Mouse (Mus musculus) liver, postnatal 0 days (tissue): ENCODE data around the gene Fosb. TPM values are rescaled to one million over a fixed set of nuclear protein-coding genes. Genes with fewer than 3 reads are reported as not detected.

Experiments
- ATAC-seq: fragments of 200-750 bp; cut with Nextera tagmentation; 2 replicates; pipeline ENCODE4 v1.8.0; 2017; ENCODE audit warnings: mild to moderate bottlenecking, moderate library complexity
- DNase-seq: peaks from one replicate; pipeline ENCODE4 v3.0.0-alpha.2; 2016
- H3K27ac ChIP-seq: fragments of 300-500 bp; sonication (generic); 2 replicates; pipeline ENCODE4 v1.5.1; 2014; ENCODE audit warnings: antibody characterized with exemption, moderate library complexity, mild to moderate bottlenecking, low read depth
- H3K27me3 ChIP-seq: fragments of 300-500 bp; sonication (generic); 2 replicates; pipeline ENCODE4 v1.6.1; 2014; ENCODE audit warnings: low read length, control low read depth, mixed read lengths; ENCODE audit not compliant: insufficient read depth
- H3K36me3 ChIP-seq: fragments of 300-500 bp; sonication (generic); replicated peaks from 2 replicates; pipeline ENCODE4 v1.6.1; 2014; ENCODE audit warnings: mild to moderate bottlenecking, control low read depth, low read length, moderate library complexity, mixed read lengths; ENCODE audit not compliant: insufficient read depth
- H3K4me1 ChIP-seq: fragments of 300-500 bp; sonication (generic); 2 replicates; pipeline ENCODE4 v1.6.1; 2014; ENCODE audit warnings: antibody characterized with exemption, mild to moderate bottlenecking, control low read depth; ENCODE audit not compliant: insufficient read depth
- H3K4me2 ChIP-seq: fragments of 300-500 bp; sonication (generic); 2 replicates; pipeline ENCODE4 v1.6.1; 2014; ENCODE audit warnings: low read depth, mild to moderate bottlenecking, low read length, moderate library complexity, mixed read lengths
- H3K4me3 ChIP-seq: fragments of 300-500 bp; sonication (generic); 2 replicates; pipeline ENCODE4 v1.5.1; 2014; ENCODE audit warnings: low read depth, low read length
- H3K9ac ChIP-seq: fragments of 300-500 bp; sonication (generic); replicated peaks from 2 replicates; pipeline ENCODE4 v1.6.1; 2014; ENCODE audit warnings: mild to moderate bottlenecking, moderate library complexity
- H3K9me3 ChIP-seq: fragments of 300-500 bp; sonication (generic); 2 replicates; pipeline ENCODE4 v1.6.1; 2016; ENCODE audit warnings: mild to moderate bottlenecking, control low read depth, low read length, mixed read lengths
- CTCF ChIP-seq: sonication (generic); IDR thresholded peaks from 2 replicates; pipeline ENCODE4 v1.5.1; 2016; ENCODE audit warnings: antibody characterized with exemption, low read depth
- EP300 ChIP-seq: IDR thresholded peaks from 2 replicates; pipeline ENCODE4 v1.6.1; 2016; ENCODE audit warnings: antibody characterized with exemption, low read depth, mild to moderate bottlenecking
- WGBS: fragments of 180-500 bp; shearing (Covaris S2); extraction: QIAGEN DNeasy Blood & Tissue Kit; methylation state at CpG from one replicate; pipeline ENCODE4 v1.1.7; 2014; ENCODE audit not compliant: insufficient replicate concordance; 5-methylcytosine and 5-hydroxymethylcytosine counted together
- polyA plus RNA-seq: library from polyadenylated mRNA; unstranded; fragments of >200 nt; fragmentation: Nextera tagmentation; extraction: Ambion mirVana; gene quantifications from 2 replicates; pipeline ENCODE4 v1.2.1, GENCODE M21; 2015

Gene Fosb
- polyA plus RNA-seq, 1 experiment from 2014 or later: 0.06 TPM

DNA sequence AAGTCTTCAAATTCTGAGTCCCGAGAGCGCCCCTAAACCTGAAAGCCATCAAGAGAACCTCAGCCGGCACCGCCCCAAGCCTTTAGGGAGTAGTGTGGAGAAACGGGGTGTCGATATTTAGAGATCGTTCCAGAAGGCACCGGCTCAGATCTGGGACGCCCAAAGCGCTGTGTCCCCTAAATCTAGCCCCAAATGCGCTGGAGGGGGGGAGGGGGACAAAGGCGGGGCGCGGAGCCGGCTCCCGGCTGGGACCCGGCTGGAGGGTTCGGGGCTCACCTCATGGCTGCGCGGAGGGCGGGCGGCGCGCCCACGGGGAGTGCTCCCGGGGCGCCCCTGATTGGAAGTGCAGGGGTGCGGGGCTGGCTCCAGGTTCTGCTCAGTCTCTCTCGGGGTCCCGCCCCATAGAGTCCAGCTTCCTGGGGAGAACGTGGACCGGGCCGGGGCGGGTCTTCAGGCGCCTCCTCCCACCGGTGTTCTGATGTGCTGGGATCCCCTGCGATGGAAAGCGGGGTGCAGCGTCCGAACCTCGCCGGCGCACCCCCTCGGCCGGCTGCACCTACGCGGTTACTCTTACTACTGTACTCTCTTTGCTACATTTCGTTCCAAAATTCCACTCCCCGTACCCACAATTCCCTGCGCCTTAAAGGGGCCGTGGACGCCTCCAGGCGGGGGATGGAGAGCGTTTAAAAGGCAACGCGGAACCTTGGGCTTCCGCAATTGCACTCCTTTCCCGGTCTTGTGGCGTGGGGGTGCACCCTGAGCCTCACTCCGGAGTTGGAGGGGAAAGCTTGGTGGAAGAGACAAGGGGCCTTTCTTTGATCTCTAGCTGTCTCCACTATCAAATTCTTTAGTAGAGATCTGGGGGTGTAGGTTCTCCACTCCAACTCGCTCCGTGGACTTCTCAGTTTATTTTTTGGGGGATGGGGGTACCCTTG is 38.3 kb downstream of the Fosb start, which contains the start of gene Vasp:
TSS of gene Vasp (minus strand) at position 580 of the 935 bp plus-strand sequence.
- peak within 1 kb of the TSS; percentile 90 for H3K9ac ChIP-seq
- H3K36me3 ChIP-seq: no peaks in the 10 kb centered on the region
- WGBS: 2% methylated on average over 59 of the region's 62 CpGs
- H3K4me2 ChIP-seq: peak within 1 kb of the TSS; percentile 99
- H3K4me3 ChIP-seq: peak within 1 kb of the TSS; percentile 96
- ATAC-seq: peak; percentile 76
- TF ChIP-seq CTCF (peak; percentile 27), EP300 (no peak; the same call in 1 of the 2 replicates)
- peak; percentile 87 for DNase-seq
- H3K4me1 ChIP-seq: peaks cover 29% of the 10 kb centered on the region
- H3K27me3 ChIP-seq: no peaks in the 10 kb centered on the region
- H3K27ac ChIP-seq: peak within 1 kb of the TSS; percentile 94
- H3K9me3 ChIP-seq: no peaks in the 10 kb centered on the region

DNA sequence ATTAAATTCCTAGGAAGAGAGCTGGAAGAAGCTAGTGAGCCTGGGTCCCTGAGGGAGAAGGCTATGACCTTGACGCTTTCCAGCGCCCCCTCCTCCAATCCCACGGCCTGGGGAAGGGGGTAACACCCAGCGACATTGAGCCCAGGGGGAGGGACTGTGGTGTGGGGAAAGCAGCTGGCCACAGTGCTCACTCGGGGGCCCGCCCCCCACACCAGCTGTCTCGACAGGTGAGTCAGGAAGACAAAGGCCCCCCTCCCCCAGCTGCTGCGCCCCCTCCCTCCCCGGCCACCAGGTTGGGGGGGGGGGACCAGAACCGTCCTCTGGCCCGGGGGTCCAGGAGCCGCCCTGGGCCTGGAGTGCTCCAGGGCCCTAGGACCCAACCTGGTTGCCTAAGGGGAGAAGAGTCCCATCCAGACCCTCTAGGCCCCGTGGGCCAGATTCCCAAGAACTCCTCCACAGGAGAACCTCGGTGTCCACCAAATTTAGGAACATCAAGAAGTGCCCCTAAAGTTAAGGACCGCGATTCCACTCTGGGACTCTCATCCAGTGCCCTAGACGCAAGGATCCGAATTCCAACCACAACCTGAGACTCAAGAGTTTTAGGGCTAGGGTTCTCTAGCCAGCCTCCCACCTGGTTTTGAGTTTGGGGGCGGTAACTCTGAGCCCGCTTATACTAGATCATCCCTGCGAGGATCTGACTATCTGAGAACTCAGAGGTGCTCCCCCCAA is 39.2 kb downstream of the Fosb start:
- H3K27me3 ChIP-seq: no peaks in the 10 kb centered on the region
- no peaks in the 10 kb centered on the region for H3K9me3 ChIP-seq
- H3K36me3 ChIP-seq: 0 out of 2 replicates have a peak, but pooled peaks cover under 1% of the 10 kb centered on the region
- peak overlapping the region; percentile 90 for H3K9ac ChIP-seq
- WGBS: 2% methylated on average over 18 of the region's 21 CpGs
- TF ChIP-seq CTCF (no peak), EP300 (no peak)
- H3K4me3 ChIP-seq: peak overlapping the region; percentile 96
- H3K4me1 ChIP-seq: peaks cover 38% of the 10 kb centered on the region
- H3K27ac ChIP-seq: peak overlapping the region; percentile 94
- peak overlapping the region; percentile 99 for H3K4me2 ChIP-seq
- DNase-seq: peak; percentile 55
- no peak for ATAC-seq

DNA sequence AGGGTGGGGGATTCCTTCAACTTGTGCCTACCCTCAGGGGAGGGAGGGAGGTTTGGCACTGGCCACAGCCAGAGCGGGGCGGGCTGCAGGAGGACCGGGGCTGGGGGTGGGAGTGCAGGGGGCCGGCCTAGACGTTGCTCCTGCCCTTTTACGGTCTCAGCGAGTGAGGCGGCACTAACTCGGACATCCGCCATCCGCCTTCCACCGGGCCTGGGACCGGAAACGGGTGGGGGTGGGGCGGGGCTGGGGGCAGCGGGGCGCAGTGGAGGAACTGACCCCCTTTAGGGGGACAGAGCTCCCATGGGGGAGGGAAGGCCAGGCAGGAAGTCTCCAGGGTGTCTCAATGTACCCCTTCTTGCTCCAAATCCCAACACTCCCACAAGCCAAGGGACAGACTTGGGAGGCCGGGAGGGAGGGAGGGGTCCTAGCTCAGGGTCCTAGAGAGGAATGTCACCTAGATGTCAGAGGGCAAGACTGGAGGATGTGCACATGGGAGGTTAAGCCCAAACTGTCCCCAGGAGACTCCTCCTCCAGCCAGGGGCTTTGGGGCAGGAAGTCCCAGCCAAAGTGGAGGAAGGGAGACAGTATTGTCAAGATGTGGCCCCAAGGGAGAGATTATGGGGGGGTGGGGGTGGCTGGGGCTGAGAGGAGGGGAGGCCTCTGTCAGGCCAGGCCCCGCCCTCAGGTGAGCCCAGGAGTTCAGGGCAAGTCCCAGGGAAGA is 40.0 kb downstream of the Fosb start:
- Histone ChIP-seq H3K36me3 (peaks cover 3% of the 10 kb centered on the region), H3K4me2 (peak overlapping the region; percentile 99), H3K9me3 (no peaks in the 10 kb centered on the region), H3K27ac (peak overlapping the region; percentile 94), H3K4me1 (peaks cover 45% of the 10 kb centered on the region), H3K9ac (peak overlapping the region; percentile 90), H3K27me3 (no peaks in the 10 kb centered on the region), H3K4me3 (peak overlapping the region; percentile 96)
- WGBS: 9% methylated on average over 19 of the region's 19 CpGs
- ATAC-seq (peak; percentile 20), DNase-seq (peak; percentile 77)
- TF ChIP-seq CTCF: no peak
- no peak for TF ChIP-seq EP300

DNA sequence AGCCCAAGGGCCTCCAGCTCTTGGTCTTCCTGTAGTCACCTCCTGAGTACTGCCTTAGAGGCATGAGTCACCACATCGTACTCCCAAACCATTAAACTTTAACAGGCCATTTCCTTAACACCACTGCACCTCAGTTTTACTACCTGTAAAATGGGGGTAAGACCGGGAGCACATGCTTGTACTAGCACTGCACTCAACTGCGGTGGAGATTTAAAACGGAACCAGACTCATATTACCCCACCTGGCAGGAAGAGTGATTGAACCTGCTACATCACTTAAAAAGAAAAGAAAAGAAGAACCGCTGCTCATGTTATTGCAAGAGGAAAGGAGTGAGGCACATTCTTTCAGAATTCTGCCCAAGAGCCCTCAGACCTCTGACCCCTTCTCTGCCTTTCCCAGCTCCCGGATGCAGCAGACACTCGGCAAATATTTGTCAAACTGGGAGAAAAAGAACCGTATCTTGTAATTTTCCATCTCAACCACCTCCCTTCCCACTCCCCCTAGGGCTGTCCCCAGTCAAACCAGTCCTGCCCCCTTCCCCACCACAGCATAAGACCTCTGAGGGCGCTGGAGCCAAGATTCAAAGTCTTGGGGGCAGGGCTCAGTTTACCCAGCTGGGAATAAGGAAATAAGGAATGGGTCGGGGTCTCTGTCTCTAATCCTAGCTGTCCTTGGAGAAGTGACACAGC is 40.7 kb downstream of the Fosb start:
- peaks cover 52% of the 10 kb centered on the region for H3K4me1 ChIP-seq
- ATAC-seq: no peak
- peak overlapping the region; percentile 90 for H3K9ac ChIP-seq
- TF ChIP-seq EP300: no peak
- WGBS: 23% methylated on average over 10 of the region's 10 CpGs
- no peaks in the 10 kb centered on the region for H3K9me3 ChIP-seq
- peak overlapping the region; percentile 94 for H3K27ac ChIP-seq
- peak overlapping the region; percentile 96 for H3K4me3 ChIP-seq
- no peaks in the 10 kb centered on the region for H3K27me3 ChIP-seq
- H3K36me3 ChIP-seq: peaks cover 11% of the 10 kb centered on the region
- H3K4me2 ChIP-seq: peak overlapping the region; percentile 99
- no peak for DNase-seq

GRCm38 (mm10) chr7:19267051-19267450 is 42.8 kb downstream of the Fosb start:
- peaks cover 23% of the 10 kb centered on the region for H3K36me3 ChIP-seq
- peaks cover 49% of the 10 kb centered on the region for H3K4me1 ChIP-seq
- H3K9me3 ChIP-seq: no peaks in the 10 kb centered on the region
- peak overlapping the region; percentile 25; the same call in 1 of the 2 replicates for H3K4me3 ChIP-seq
- TF ChIP-seq CTCF (no peak), EP300 (no peak)
- no peaks in the 10 kb centered on the region for H3K27me3 ChIP-seq
- ATAC-seq (no peak), DNase-seq (peak; percentile 30)
- peak overlapping the region; percentile 61 for H3K27ac ChIP-seq
- no peak overlapping the region; the same call in 1 of the 2 replicates for H3K9ac ChIP-seq
- peak overlapping the region; percentile 67 for H3K4me2 ChIP-seq
- 38% methylated on average over 10 of the region's 10 CpGs for WGBS
